Mouse (Mus musculus) liver, embryonic 12.5 days (tissue): Measurements from ENCODE around the gene Donson. TPM values are rescaled to one million over a fixed set of nuclear protein-coding genes. Genes with fewer than 3 reads are reported as not detected.

Experiments
- ATAC-seq: fragments of 200-750 bp; cut with Nextera tagmentation; 2 replicates; pipeline ENCODE4 v1.8.0; 2017; ENCODE audit warnings: moderate number of reproducible peaks, mild to moderate bottlenecking, moderate library complexity
- H3K27ac ChIP-seq: fragments of 300-500 bp; sonication (generic); 2 replicates; pipeline ENCODE4 v1.5.1; 2016; ENCODE audit warnings: mild to moderate bottlenecking
- H3K27me3 ChIP-seq: fragments of 300-500 bp; sonication (generic); replicated peaks from 2 replicates; pipeline ENCODE4 v1.6.1; 2016; ENCODE audit warnings: mild to moderate bottlenecking, moderate library complexity
- H3K36me3 ChIP-seq: fragments of 300-500 bp; sonication (generic); 2 replicates; pipeline ENCODE4 v1.6.1; 2016; ENCODE audit warnings: mild to moderate bottlenecking, moderate library complexity
- H3K4me1 ChIP-seq: fragments of 300-500 bp; sonication (generic); 2 replicates; pipeline ENCODE4 v1.6.1; 2016
- H3K4me2 ChIP-seq: fragments of 300-500 bp; sonication (generic); 2 replicates; pipeline ENCODE4 v1.6.1; 2016; ENCODE audit warnings: mild to moderate bottlenecking, moderate library complexity
- H3K4me3 ChIP-seq: fragments of 300-500 bp; sonication (generic); 2 replicates; pipeline ENCODE4 v1.5.1; 2016; ENCODE audit warnings: mild to moderate bottlenecking, moderate library complexity
- H3K9ac ChIP-seq: fragments of 300-500 bp; sonication (generic); 2 replicates; pipeline ENCODE4 v1.6.1; 2016; ENCODE audit warnings: mild to moderate bottlenecking, moderate library complexity
- H3K9me3 ChIP-seq: fragments of 300-500 bp; sonication (generic); replicated peaks from 2 replicates; pipeline ENCODE4 v1.6.1; 2016; ENCODE audit warnings: mild to moderate bottlenecking, moderate library complexity
- WGBS: fragments of 180-500 bp; shearing (Covaris S2); methylation state at CpG from one replicate; pipeline ENCODE4 v1.1.7; 2016; ENCODE audit not compliant: insufficient replicate concordance; 5-methylcytosine and 5-hydroxymethylcytosine counted together
- polyA plus RNA-seq: library from polyadenylated mRNA; unstranded; fragments of >200 nt; fragmentation: Nextera tagmentation; extraction: Ambion mirVana; gene quantifications from 2 replicates; pipeline ENCODE4 v1.2.1, GENCODE M21; 2016

Gene Donson
- polyA plus RNA-seq, 1 experiment from 2014 or later: 54.9 TPM

GRCm38 (mm10) chr16:91716927-91717349, 28.4 kb upstream of the Donson start:
- 36% methylated on average over 11 of the region's 11 CpGs for WGBS
- peak overlapping the region; percentile 56 for H3K4me2 ChIP-seq
- H3K9me3 ChIP-seq: no peaks in the 10 kb centered on the region
- peak overlapping the region; percentile 17; the same call in 1 of the 2 replicates for H3K4me3 ChIP-seq
- peaks cover 34% of the 10 kb centered on the region for H3K4me1 ChIP-seq
- peak overlapping the region; percentile 94 for H3K27ac ChIP-seq
- H3K27me3 ChIP-seq: no peaks in the 10 kb centered on the region
- peak; percentile 98 for ATAC-seq
- H3K36me3 ChIP-seq: peaks cover 81% of the 10 kb centered on the region
- H3K9ac ChIP-seq: peak overlapping the region; percentile 52

- 44% methylated on average over 7 of the region's 7 CpGs for WGBS
- Histone ChIP-seq H3K27me3 (no peaks in the 10 kb centered on the region), H3K4me2 (no peak overlapping the region), H3K9ac (no peak overlapping the region), H3K4me3 (no peak overlapping the region), H3K36me3 (peaks cover 82% of the 10 kb centered on the region), H3K4me1 (no peaks in the 10 kb centered on the region), H3K9me3 (no peaks in the 10 kb centered on the region), H3K27ac (no peak overlapping the region)
- ATAC-seq: no peak
Measured at GRCm38 (mm10) chr16:91710241-91710640, 21.7 kb upstream of the Donson start.

DNA sequence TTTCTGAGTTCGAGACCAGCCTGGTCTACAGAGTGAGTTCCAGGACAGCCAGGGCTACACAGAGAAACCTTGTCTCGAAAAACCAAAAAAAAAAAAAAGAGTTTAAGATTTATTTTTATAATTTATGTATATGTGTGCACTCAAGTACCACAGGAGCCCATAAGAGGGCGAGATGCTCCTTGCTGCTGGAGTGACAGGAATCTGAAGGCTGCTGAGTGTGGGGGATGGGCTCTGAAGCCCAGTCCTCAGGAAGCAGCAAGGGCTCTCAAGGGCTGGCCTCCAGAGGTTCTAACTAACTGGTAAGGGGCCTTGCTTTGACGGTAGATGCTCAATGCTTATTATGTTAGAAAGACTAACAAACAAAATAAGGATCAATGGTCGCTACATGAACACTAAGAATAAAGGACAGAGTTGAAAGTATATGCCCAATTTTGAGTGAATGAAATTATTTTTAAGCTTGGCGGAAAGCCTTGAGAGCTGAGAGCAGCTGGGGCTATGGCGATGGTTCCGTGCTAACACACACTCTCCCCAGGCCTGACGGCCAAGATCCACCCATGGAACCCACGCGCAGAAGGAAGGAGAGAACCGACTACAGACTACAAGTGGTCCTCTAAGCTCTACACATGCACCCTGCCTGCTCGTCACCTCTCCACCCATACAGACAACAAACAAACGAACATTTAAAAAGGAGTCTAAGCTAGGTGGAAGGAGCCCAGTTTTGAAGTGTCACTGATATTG, 16.2 kb upstream of the Donson start:
- Histone ChIP-seq H3K9me3 (no peaks in the 10 kb centered on the region), H3K4me1 (peaks cover 13% of the 10 kb centered on the region), H3K36me3 (peaks cover 66% of the 10 kb centered on the region), H3K27me3 (no peaks in the 10 kb centered on the region), H3K9ac (no peak overlapping the region), H3K27ac (no peak overlapping the region), H3K4me2 (no peak overlapping the region), H3K4me3 (no peak overlapping the region)
- no peak for ATAC-seq
- 77% methylated on average over 14 of the region's 14 CpGs for WGBS

GRCm38 (mm10) chr16:91702771-91703188, 14.2 kb upstream of the Donson start:
- 70% methylated on average over 3 of the region's 3 CpGs for WGBS
- ATAC-seq: peak; percentile 37; the same call in 1 of the 2 replicates
- H3K27ac ChIP-seq: no peak overlapping the region

GRCm38 (mm10) chr16:91701908-91702307, 13.3 kb upstream of the Donson start:
- peaks cover 13% of the 10 kb centered on the region for H3K4me1 ChIP-seq
- no peak overlapping the region for H3K4me2 ChIP-seq
- no peak overlapping the region for H3K9ac ChIP-seq
- H3K27me3 ChIP-seq: no peaks in the 10 kb centered on the region
- H3K36me3 ChIP-seq: peaks cover 73% of the 10 kb centered on the region
- ATAC-seq: no peak
- no peak overlapping the region for H3K27ac ChIP-seq
- no peaks in the 10 kb centered on the region for H3K9me3 ChIP-seq
- no peak overlapping the region for H3K4me3 ChIP-seq
- WGBS: 90% methylated on average over 13 of the region's 13 CpGs

More at GRCm38 (mm10) chr16:91702771-91703188, 14.2 kb upstream of the Donson start:
- Histone ChIP-seq H3K27me3 (no peaks in the 10 kb centered on the region), H3K4me1 (peaks cover 13% of the 10 kb centered on the region), H3K4me3 (no peak overlapping the region), H3K4me2 (no peak overlapping the region), H3K36me3 (peaks cover 72% of the 10 kb centered on the region), H3K9ac (no peak overlapping the region), H3K9me3 (no peaks in the 10 kb centered on the region)

- no peak for ATAC-seq
- H3K36me3 ChIP-seq: peaks cover 73% of the 10 kb centered on the region
Measured at GRCm38 (mm10) chr16:91698995-91699394, 10.4 kb upstream of the Donson start.

GRCm38 (mm10) chr16:91695108-91695755, 6.7 kb upstream of the Donson start:
- H3K9ac ChIP-seq: no peak overlapping the region
- H3K9me3 ChIP-seq: no peaks in the 10 kb centered on the region
- 0 out of 2 replicates have a peak overlapping the region, but pooled peaks have one; percentile 17 for H3K4me2 ChIP-seq
- H3K4me3 ChIP-seq: no peak overlapping the region
- peaks cover 23% of the 10 kb centered on the region for H3K4me1 ChIP-seq
- H3K36me3 ChIP-seq: peaks cover 59% of the 10 kb centered on the region
- ATAC-seq: no peak
- H3K27me3 ChIP-seq: no peaks in the 10 kb centered on the region
- no peak overlapping the region for H3K27ac ChIP-seq
- WGBS: 49% methylated on average over 8 of the region's 8 CpGs

More at GRCm38 (mm10) chr16:91698995-91699394, 10.4 kb upstream of the Donson start:
- 77% methylated on average over 1 of the region's 1 CpGs for WGBS
- peaks cover 26% of the 10 kb centered on the region for H3K4me1 ChIP-seq
- H3K4me3 ChIP-seq: no peak overlapping the region
- H3K27ac ChIP-seq: no peak overlapping the region
- H3K4me2 ChIP-seq: no peak overlapping the region
- H3K9ac ChIP-seq: no peak overlapping the region
- H3K27me3 ChIP-seq: no peaks in the 10 kb centered on the region
- H3K9me3 ChIP-seq: no peaks in the 10 kb centered on the region

- no peak overlapping the region for H3K27ac ChIP-seq
- no peaks in the 10 kb centered on the region for H3K9me3 ChIP-seq
- H3K4me3 ChIP-seq: no peak overlapping the region
- H3K4me2 ChIP-seq: 0 out of 2 replicates have a peak overlapping the region, but pooled peaks have one; percentile 17
- H3K9ac ChIP-seq: no peak overlapping the region
- WGBS: 33% methylated on average over 14 of the region's 14 CpGs
- H3K36me3 ChIP-seq: peaks cover 54% of the 10 kb centered on the region
- H3K27me3 ChIP-seq: no peaks in the 10 kb centered on the region
- peaks cover 30% of the 10 kb centered on the region for H3K4me1 ChIP-seq
- peak; percentile 78 for ATAC-seq
Measured at GRCm38 (mm10) chr16:91694455-91695084, 6.0 kb upstream of the Donson start.

- peak overlapping the region; percentile 93 for H3K27ac ChIP-seq
- H3K27me3 ChIP-seq: no peaks in the 10 kb centered on the region
- H3K9me3 ChIP-seq: no peaks in the 10 kb centered on the region
- peaks cover 42% of the 10 kb centered on the region for H3K36me3 ChIP-seq
- H3K4me3 ChIP-seq: peak overlapping the region; percentile 78
- H3K4me2 ChIP-seq: peak overlapping the region; percentile 97
- peak; percentile 48 for ATAC-seq
- 14% methylated on average over 7 of the region's 7 CpGs for WGBS
- H3K4me1 ChIP-seq: peaks cover 53% of the 10 kb centered on the region
- peak overlapping the region; percentile 82 for H3K9ac ChIP-seq
Measured at GRCm38 (mm10) chr16:91689791-91690190, 1.2 kb upstream of the Donson start.

DNA sequence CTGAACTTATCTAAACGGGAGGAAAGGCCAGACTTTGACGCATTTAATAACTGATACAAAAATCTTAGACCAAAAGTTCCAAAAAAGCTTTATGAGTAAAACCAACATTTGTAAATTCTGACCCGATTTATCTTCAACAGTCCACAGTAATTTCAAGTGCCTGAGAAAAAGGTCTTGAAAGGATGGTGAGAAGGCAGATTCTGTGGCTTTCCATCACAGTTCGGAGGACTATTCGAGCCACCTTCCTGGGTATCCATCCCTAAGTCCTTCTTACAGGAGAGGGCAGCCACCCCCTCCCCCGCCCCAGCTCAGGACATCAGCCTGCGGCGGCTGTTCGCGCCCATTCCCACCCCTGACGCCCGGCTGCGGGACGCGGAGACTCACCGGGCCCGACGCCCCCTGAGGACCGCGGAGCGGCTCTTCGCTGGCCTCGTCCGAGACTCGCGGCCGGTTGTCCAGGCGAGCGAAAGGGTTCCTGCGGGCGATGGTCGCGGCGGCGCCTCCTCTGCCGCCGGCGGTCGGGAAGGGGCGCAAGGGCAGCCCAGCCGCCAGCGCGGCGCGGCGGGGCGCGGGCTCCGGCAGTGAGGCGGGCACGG, 449 bp downstream of the Donson start:
- under 1% methylated on average over 51 of the region's 51 CpGs for WGBS
- peak; percentile 52 for ATAC-seq
- Histone ChIP-seq H3K4me2 (peak overlapping the region; percentile 97), H3K9ac (peak overlapping the region; percentile 94), H3K4me1 (peaks cover 49% of the 10 kb centered on the region), H3K36me3 (peaks cover 51% of the 10 kb centered on the region), H3K27ac (peak overlapping the region; percentile 93), H3K9me3 (no peaks in the 10 kb centered on the region), H3K4me3 (peak overlapping the region; percentile 78), H3K27me3 (no peaks in the 10 kb centered on the region)

DNA sequence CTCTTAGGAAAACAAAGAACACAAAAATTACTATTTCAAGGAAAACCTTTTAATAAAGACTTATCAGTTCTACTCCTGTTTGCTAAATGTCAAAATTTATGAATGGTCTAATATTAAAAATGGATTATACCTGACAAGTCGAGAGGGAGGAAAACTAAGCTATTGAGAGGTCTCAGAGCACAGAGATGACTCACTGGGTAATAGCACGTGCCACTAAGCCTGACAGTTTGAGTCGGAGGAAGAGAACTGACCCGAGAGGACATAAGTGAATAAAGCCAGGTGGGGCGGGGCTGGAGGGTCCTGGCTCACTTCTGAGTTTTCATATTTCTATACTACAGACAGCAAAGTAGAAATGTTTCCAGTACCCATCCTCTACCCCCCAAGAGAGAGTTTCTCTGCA, 2.2 kb downstream of the Donson start:
- no peak for ATAC-seq
- H3K27me3 ChIP-seq: no peaks in the 10 kb centered on the region
- peak overlapping the region; percentile 97 for H3K4me2 ChIP-seq
- H3K9ac ChIP-seq: 0 out of 2 replicates have a peak overlapping the region, but pooled peaks have one; percentile 94
- 80% methylated on average over 5 of the region's 5 CpGs for WGBS
- H3K36me3 ChIP-seq: peaks cover 63% of the 10 kb centered on the region
- no peaks in the 10 kb centered on the region for H3K9me3 ChIP-seq
- H3K4me1 ChIP-seq: peaks cover 49% of the 10 kb centered on the region
- H3K27ac ChIP-seq: no peak overlapping the region
- H3K4me3 ChIP-seq: no peak overlapping the region
